Mouse (Mus musculus) testis, adult 2 months (tissue): ENCODE measurements around the gene Hist1h2be.
"Not testable (repeated sequence)": the region's sequence is repeated elsewhere in the genome, so short reads cannot be mapped to it uniquely, and the experiment has no call there.

Experiments
- CTCF ChIP-seq: fragments of 200-500 bp; IDR thresholded peaks from 2 replicates; pipeline ENCODE4 v1.5.1; 2012; ENCODE audit warnings: low read depth, mild to moderate bottlenecking, inconsistent platforms, low read length, moderate library complexity; ENCODE audit not compliant: control insufficient read depth, insufficient read depth, insufficient replicate concordance
- POLR2A ChIP-seq: fragments of 200-500 bp; IDR thresholded peaks from 2 replicates; pipeline ENCODE4 v1.6.1; 2012; ENCODE audit warnings: low read depth, mild to moderate bottlenecking, inconsistent platforms, low read length, moderate library complexity; ENCODE audit not compliant: control insufficient read depth

DNA sequence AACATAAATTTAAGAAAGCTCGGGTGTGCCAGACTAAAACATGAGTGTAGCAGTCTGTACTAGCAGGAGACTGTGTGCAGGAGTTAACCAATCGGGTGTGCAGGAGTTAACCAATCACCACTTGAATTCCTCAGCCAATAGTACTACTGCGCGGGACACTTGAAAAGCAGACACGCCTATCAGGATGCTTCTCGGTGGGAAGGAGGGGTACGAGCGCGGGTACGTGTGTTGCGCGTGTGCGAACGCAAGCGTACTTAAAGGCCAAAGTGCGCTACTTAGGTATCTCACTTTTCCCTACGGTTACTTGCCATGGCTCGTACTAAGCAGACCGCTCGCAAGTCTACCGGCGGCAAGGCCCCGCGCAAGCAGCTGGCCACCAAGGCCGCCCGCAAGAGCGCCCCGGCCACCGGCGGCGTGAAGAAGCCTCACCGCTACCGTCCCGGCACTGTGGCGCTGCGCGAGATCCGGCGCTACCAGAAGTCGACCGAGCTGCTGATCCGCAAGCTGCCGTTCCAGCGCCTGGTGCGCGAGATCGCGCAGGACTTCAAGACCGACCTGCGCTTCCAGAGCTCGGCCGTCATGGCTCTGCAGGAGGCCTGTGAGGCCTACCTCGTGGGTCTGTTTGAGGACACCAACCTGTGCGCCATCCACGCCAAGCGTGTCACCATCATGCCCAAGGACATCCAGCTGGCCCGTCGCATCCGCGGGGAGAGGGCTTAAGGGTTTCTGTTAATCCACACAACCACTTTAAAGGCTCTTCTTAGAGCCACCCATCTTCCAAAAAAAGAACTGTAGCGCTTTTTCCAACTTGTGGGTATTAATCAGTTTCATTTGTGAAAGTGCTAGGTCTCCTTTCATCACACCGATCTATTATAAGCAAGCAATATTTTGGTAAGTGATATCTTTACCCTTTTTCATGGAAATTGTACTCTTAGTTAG is 85.5 kb downstream of the Hist1h2be start, which contains the start of gene Hist1h3g:
- peak; percentile 43; the same call in 1 of the 2 replicates for TF ChIP-seq POLR2A
- TF ChIP-seq CTCF: not testable (repeated sequence)
